Mouse (Mus musculus): ENCODE measurements around the gene Cgnl1.
A peak's percentile ranks its signal among the peaks of the same experiment; 100 is the strongest.

The Cgnl1 gene

GRCm38 (mm10) chr9:71770991-71771767 is at the start of gene Cgnl1:
Gene Cgnl1 (minus strand): TSS chr9:71771602.
- no peak for DNase-seq (ENCODE audit: low spot score in 2 of 2)

GRCm38 (mm10) chr9:71818453-71818852 is 47.1 kb upstream of the Cgnl1 start:
- DNase-seq (ENCODE audit: low spot score in 2 of 2) = peak; percentile 42 to 57

DNA sequence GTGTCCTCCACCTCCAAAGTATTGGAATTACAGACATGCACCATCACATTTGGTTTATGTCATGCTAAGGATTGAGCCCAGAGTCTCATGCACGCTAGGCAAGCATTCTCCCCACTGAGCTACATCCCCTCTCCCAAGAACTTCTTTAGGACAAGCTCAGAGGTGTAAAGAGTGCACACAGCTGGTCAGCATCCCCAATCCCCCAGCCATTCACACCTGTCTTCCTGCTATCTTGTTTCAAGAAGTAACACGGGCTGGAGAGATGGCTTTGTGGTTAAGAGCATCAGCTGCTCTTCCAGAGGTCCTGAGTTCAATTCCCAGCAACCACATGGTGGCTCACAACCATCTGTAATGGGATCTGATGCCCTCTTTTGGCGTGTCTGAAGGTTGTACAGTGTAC is 44.7 kb upstream of the Cgnl1 start:
- no peak for DNase-seq (ENCODE audit: low spot score in 2 of 2)

GRCm38 (mm10) chr9:71813565-71813964 is 42.2 kb upstream of the Cgnl1 start:
- no peak for DNase-seq (ENCODE audit: low spot score in 2 of 2)

- DNase-seq (ENCODE audit: low spot score in 2 of 2) = no peak
Observed at GRCm38 (mm10) chr9:71812914-71813313, 41.5 kb upstream of the Cgnl1 start.

GRCm38 (mm10) chr9:71812402-71812801 is 41.0 kb upstream of the Cgnl1 start:
- no peak for DNase-seq (ENCODE audit: low spot score in 2 of 2)

- no peak for DNase-seq (ENCODE audit: low spot score in 2 of 2)
Observed at GRCm38 (mm10) chr9:71811404-71811803, 40.0 kb upstream of the Cgnl1 start.

DNA sequence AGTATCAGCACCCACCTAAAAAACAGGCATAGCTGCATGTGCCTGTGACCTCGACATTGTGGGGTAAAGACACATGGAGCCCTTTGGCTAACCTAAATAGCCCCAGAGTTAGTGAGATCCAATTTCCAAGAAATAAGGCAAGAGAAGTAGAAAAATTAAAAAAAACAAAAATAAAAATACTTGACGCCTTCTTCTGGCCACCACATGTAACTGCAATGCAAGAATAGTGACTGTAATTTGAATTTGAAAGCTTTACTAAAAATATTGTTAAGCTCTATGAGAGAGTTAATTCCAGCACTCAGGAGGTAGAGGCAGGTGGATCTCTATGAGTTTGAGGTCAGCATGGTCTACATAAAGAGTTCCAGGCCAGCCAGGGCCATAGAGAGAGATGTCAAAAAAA is 39.3 kb upstream of the Cgnl1 start:
- DNase-seq (ENCODE audit: low spot score in 2 of 2) = no peak

- no peak for DNase-seq (ENCODE audit: low spot score in 2 of 2)
Observed at GRCm38 (mm10) chr9:71808640-71809254, 37.3 kb upstream of the Cgnl1 start.

- DNase-seq (ENCODE audit: low spot score in 2 of 2) = no peak
Observed at GRCm38 (mm10) chr9:71807801-71808200, 36.4 kb upstream of the Cgnl1 start.

- peak; percentile 67 to 80 for DNase-seq (ENCODE audit: low spot score in 2 of 2)
Observed at GRCm38 (mm10) chr9:71806422-71806805, 35.0 kb upstream of the Cgnl1 start.

DNA sequence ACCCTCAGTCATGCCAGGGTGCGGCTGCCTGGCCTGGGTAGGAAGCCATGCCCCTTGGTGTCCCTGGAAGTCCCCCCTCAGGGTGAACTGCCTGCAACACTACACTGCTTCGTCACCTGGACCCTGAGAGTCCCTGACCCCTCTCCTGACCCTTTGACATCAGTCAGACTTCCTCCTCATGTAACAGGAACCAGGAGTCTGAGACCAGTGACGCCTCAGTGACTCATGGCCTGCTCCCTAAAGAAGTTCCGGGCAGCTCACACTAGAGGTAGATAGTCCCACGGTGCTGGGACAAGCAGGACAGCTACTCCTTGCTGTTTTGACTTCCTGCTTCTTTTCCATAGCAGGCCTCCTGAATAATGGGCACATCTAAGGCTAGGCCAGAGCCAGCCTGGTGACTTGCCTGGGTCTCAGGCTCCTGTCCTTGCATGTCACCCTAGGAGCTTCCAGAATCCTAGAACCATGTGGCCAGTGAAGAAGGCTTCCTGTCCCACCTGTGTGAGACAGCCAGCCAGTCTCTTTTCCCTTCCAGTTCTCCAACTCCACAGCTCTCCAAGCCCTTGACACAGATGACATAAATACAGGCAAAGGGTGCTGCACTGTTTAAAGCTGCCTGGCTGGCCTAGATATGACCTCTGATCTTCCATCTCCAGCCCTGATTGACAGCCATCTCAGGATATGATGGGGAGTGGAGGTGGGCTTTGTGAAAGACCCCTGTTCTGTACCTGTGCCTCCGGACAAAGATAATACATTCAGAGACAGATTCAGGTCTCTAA is 34.4 kb upstream of the Cgnl1 start:
- no peak for DNase-seq (ENCODE audit: low spot score in 2 of 2)

- no peak for DNase-seq (ENCODE audit: low spot score in 2 of 2)
Observed at GRCm38 (mm10) chr9:71804116-71804515, 32.7 kb upstream of the Cgnl1 start.

GRCm38 (mm10) chr9:71803281-71803680 is 31.9 kb upstream of the Cgnl1 start:
- no peak for DNase-seq (ENCODE audit: low spot score in 2 of 2)

GRCm38 (mm10) chr9:71799598-71799997 is 28.2 kb upstream of the Cgnl1 start:
- no peak for DNase-seq (ENCODE audit: low spot score in 2 of 2)

GRCm38 (mm10) chr9:71798176-71798575 is 26.8 kb upstream of the Cgnl1 start:
- DNase-seq (ENCODE audit: low spot score in 2 of 2) = no peak

DNA sequence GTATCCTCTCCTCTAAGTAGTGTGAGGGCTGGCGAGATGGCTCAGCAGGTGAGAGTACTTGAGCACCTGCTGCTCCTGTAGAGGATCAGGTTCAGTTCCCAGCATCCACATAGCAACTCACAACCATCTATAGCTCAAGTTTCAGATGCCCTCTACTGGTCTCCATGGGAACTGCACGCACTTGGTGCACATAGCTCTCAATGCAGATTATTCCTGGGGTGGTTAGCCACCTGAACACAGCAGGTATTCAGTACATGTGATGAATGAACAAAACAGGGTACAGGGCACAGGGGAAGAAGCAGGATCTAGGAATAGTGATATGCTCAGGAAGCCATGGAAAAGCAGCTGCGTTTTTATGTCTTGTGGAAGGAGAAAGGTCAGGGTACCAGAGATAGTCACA is 6.0 kb upstream of the Cgnl1 start:
- no peak for DNase-seq (ENCODE audit: low spot score in 2 of 2)

GRCm38 (mm10) chr9:71776337-71776736 is 4.9 kb upstream of the Cgnl1 start:
- no peak for DNase-seq (ENCODE audit: low spot score in 2 of 2)

- DNase-seq (ENCODE audit: low spot score in 2 of 2) = no peak
Observed at GRCm38 (mm10) chr9:71773563-71773962, 2.2 kb upstream of the Cgnl1 start.

DNA sequence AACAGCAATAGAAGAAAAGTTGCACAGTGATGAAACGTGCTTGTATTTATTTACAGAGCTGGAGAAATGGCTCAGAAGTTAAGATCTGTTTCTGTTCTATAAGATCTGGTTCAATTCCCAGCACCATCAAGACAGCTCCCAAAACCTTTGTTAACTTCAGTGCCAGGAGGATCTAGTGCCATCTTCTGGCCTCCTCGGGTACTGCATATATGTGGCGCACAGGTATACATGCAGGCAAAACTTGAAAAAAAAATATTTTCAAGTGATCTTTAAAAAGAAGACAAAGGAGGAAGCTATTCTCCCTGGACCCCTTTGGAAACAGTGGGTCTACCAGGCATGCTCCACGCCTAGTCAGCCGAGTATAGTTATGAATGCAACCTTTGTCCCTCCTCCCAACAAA is 936 bp upstream of the Cgnl1 start:
- no peak for DNase-seq (ENCODE audit: low spot score in 2 of 2)

DNA sequence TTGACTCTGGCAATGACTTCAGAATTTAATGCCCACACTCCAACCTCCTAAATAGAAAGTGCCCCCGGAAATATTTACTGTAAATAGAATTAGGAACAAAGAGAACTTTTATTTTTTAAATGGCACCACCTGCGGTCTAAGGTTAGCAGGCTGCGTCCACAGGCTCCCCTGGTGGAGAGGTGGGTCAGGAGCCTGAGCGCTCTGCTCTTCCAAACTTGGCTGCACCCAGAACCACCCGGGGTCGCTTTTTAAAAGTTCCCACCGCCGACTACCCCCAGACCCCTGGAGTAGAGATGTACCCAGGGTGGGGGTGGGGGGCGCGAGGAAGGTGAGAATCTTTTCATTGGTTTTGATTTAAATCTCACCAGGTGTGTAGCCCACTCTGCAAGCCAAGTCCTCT is 918 bp downstream of the Cgnl1 start:
- no peak for DNase-seq (ENCODE audit: low spot score in 2 of 2)

GRCm38 (mm10) chr9:71769701-71770100 is 1.7 kb downstream of the Cgnl1 start:
- DNase-seq (ENCODE audit: low spot score in 2 of 2) = no peak

- DNase-seq (ENCODE audit: low spot score in 2 of 2) = no peak
Observed at GRCm38 (mm10) chr9:71768119-71768518, 3.3 kb downstream of the Cgnl1 start.
